In genomic region chr10:79874290-79874862, GRCm38 (mm10) we compare ENCODE assay signal across 7 mouse cellular contexts. TPM values are rescaled to one million over a fixed set of nuclear protein-coding genes. Genes with fewer than 3 reads are reported as not detected.
DNase-seq lines count a peak whose midpoint lies in the region; ATAC-seq and TF ChIP-seq lines count a peak whose summit lies in the region.

Gene Prtn3, plus strand, starts transcription at chr10:79874476.
Gene Plppr3, minus strand, starts transcription at chr10:79874634.

- 7% methylated on average over 27 of the region's 57 CpGs for WGBS in lung, postnatal 0 days
- WGBS in forebrain, embryonic 16.5 days = 0% methylated on average over 43 of the region's 57 CpGs
- under 1% methylated on average over 52 of the region's 57 CpGs for WGBS in limb, embryonic 15.5 days
- WGBS in neural tube, embryonic 14.5 days = 0% methylated on average over 26 of the region's 57 CpGs

- peak; percentile 44 for ATAC-seq in lung, postnatal 0 days
- peak; percentile 92 for ATAC-seq in forebrain, embryonic 16.5 days
- ATAC-seq in limb, embryonic 15.5 days (ENCODE audit: insufficient number of reproducible peaks, low FRiP score, low TSS enrichment, low read depth) = peak; percentile 75
- ATAC-seq in neural tube, embryonic 14.5 days (ENCODE audit: low read depth) = peak; percentile 93

- 0 out of 2 replicates have a peak, but pooled peaks cover 3% of the 10 kb centered on the region for H3K4me1 ChIP-seq in lung, postnatal 0 days (ENCODE audit: insufficient read depth, low read depth, low read length)
- peaks cover 30% of the 10 kb centered on the region for H3K4me1 ChIP-seq in forebrain, embryonic 16.5 days (replicated peaks; ENCODE audit: control insufficient read depth, insufficient read depth, low read length)
- H3K4me1 ChIP-seq in limb, embryonic 15.5 days = peaks cover 32% of the 10 kb centered on the region
- H3K4me1 ChIP-seq in neural tube, embryonic 14.5 days (ENCODE audit: control insufficient read depth, insufficient read depth, low read length) = peaks cover 24% of the 10 kb centered on the region

- DNase-seq in lung, postnatal 0 days (ENCODE audit: low spot score) = no peak
- no peak for DNase-seq in lung, postnatal 36 days
- DNase-seq in cerebellum, postnatal 14 days = peak; percentile 78 to 80
- no peak for DNase-seq in adrenal gland, postnatal 36 days

- peak within 1 kb of the TSS; percentile 99 for H3K4me2 ChIP-seq in lung, postnatal 0 days (replicated peaks; ENCODE audit: low read depth, low read length)
- peak within 1 kb of the TSS; percentile 78 for H3K4me2 ChIP-seq in forebrain, embryonic 16.5 days (ENCODE audit: low read length)
- H3K4me2 ChIP-seq in limb, embryonic 15.5 days = peak within 1 kb of the TSS; percentile 89
- H3K4me2 ChIP-seq in neural tube, embryonic 14.5 days (ENCODE audit: low read depth, low read length) = peak within 1 kb of the TSS; percentile 85

- H3K9me3 ChIP-seq in lung, postnatal 0 days (ENCODE audit: low read length) = no peaks in the 10 kb centered on the region
- no peaks in the 10 kb centered on the region for H3K9me3 ChIP-seq in forebrain, embryonic 16.5 days (ENCODE audit: control insufficient read depth, low read length)
- H3K9me3 ChIP-seq in limb, embryonic 15.5 days = no peaks in the 10 kb centered on the region
- H3K9me3 ChIP-seq in neural tube, embryonic 14.5 days (ENCODE audit: control insufficient read depth, low read length) = no peaks in the 10 kb centered on the region

- no peak for TF ChIP-seq EP300 in lung, postnatal 0 days (IDR thresholded peaks at IDR 0.05)

- peak within 1 kb of the TSS; percentile 49 for H3K4me3 ChIP-seq in lung, postnatal 0 days (ENCODE audit: low read depth, low read length)
- H3K4me3 ChIP-seq in forebrain, embryonic 16.5 days (replicated peaks; ENCODE audit: low read length) = peak within 1 kb of the TSS; percentile 85
- H3K4me3 ChIP-seq in limb, embryonic 15.5 days = peak within 1 kb of the TSS; percentile 71
- peak within 1 kb of the TSS; percentile 66 for H3K4me3 ChIP-seq in neural tube, embryonic 14.5 days (ENCODE audit: low read depth, low read length)

- H3K27me3 ChIP-seq in lung, postnatal 0 days (replicated peaks; ENCODE audit: insufficient read depth, low read length) = no peaks in the 10 kb centered on the region
- H3K27me3 ChIP-seq in forebrain, embryonic 16.5 days (replicated peaks; ENCODE audit: control insufficient read depth, insufficient read depth, low read length) = no peaks in the 10 kb centered on the region
- no peaks in the 10 kb centered on the region for H3K27me3 ChIP-seq in limb, embryonic 15.5 days
- H3K27me3 ChIP-seq in neural tube, embryonic 14.5 days (ENCODE audit: control insufficient read depth, insufficient read depth, low read length) = no peaks in the 10 kb centered on the region

- peak within 1 kb of the TSS; percentile 19; the same call in 1 of the 2 replicates for H3K9ac ChIP-seq in lung, postnatal 0 days (replicated peaks; ENCODE audit: low read depth)
- peak within 1 kb of the TSS; percentile 96 for H3K9ac ChIP-seq in forebrain, embryonic 16.5 days (replicated peaks; ENCODE audit: low read depth, low read length)
- H3K9ac ChIP-seq in limb, embryonic 15.5 days = peak within 1 kb of the TSS; percentile 78
- peak within 1 kb of the TSS; percentile 90 for H3K9ac ChIP-seq in neural tube, embryonic 14.5 days (replicated peaks; ENCODE audit: low read depth, low read length)

- no peaks in the 10 kb centered on the region for H3K36me3 ChIP-seq in lung, postnatal 0 days (ENCODE audit: insufficient read depth, low read length)
- 0 out of 2 replicates have a peak, but pooled peaks cover 4% of the 10 kb centered on the region for H3K36me3 ChIP-seq in forebrain, embryonic 16.5 days (ENCODE audit: control insufficient read depth, insufficient read depth)
- H3K36me3 ChIP-seq in limb, embryonic 15.5 days = 0 out of 2 replicates have a peak, but pooled peaks cover 2% of the 10 kb centered on the region
- H3K36me3 ChIP-seq in neural tube, embryonic 14.5 days (ENCODE audit: control insufficient read depth, insufficient read depth, low read length) = peaks cover 7% of the 10 kb centered on the region

- no peak for TF ChIP-seq CTCF in lung, postnatal 0 days (IDR thresholded peaks at IDR 0.05)

- H3K27ac ChIP-seq in lung, postnatal 0 days (ENCODE audit: low read length) = no peak within 1 kb of the TSS
- peak within 1 kb of the TSS; percentile 97 for H3K27ac ChIP-seq in forebrain, embryonic 16.5 days (ENCODE audit: low read length)
- H3K27ac ChIP-seq in limb, embryonic 15.5 days = peak within 1 kb of the TSS; percentile 80
- H3K27ac ChIP-seq in neural tube, embryonic 14.5 days (ENCODE audit: low read depth, low read length) = peak within 1 kb of the TSS; percentile 89

RNA-seq across cellular contexts. Expression of gene Prtn3, which starts in this region (rescaled TPM):
- 2.2 and 2.4 TPM in 2 replicates for polyA plus RNA-seq in lung, postnatal 0 days (2015; fragmentation: Nextera tagmentation; extraction: Ambion mirVana)
- polyA plus RNA-seq in forebrain, embryonic 16.5 days (2015; fragmentation: Nextera tagmentation; extraction: Ambion mirVana) = 12.4 and 15.3 TPM in 2 replicates
- polyA plus RNA-seq in limb, embryonic 15.5 days (2015; fragmentation: Nextera tagmentation; extraction: Ambion mirVana) = 3.7 and 5.1 TPM in 2 replicates
- polyA plus RNA-seq in neural tube, embryonic 14.5 days (2014; fragmentation: Nextera tagmentation; extraction: Ambion mirVana) = 11.1 and 12.4 TPM in 2 replicates
- under 1 TPM; 0.50 to 0.56 TPM for total RNA-seq in adrenal gland, postnatal 36 days (2021)

RNA-seq across cellular contexts. Expression of gene Plppr3, which starts in this region (rescaled TPM):
- polyA plus RNA-seq in lung, postnatal 0 days (2015; fragmentation: Nextera tagmentation; extraction: Ambion mirVana) = 3.9 and 4.8 TPM in 2 replicates
- polyA plus RNA-seq in forebrain, embryonic 16.5 days (2015; fragmentation: Nextera tagmentation; extraction: Ambion mirVana) = 415 and 495 TPM in 2 replicates
- 53.0 and 60.1 TPM in 2 replicates for polyA plus RNA-seq in limb, embryonic 15.5 days (2015; fragmentation: Nextera tagmentation; extraction: Ambion mirVana)
- polyA plus RNA-seq in neural tube, embryonic 14.5 days (2014; fragmentation: Nextera tagmentation; extraction: Ambion mirVana) = 299 and 327 TPM in 2 replicates
- under 1 TPM; 0.16 to 0.50 TPM for total RNA-seq in adrenal gland, postnatal 36 days (2021)

Comparison
In these comparisons a context has a peak if more than half of its experiments do, and no peak if none do; other contexts are left out.
1. DNase-seq: peak in cerebellum, postnatal 14 days (2 of 2); none in lung, postnatal 0 days (single experiment), lung, postnatal 36 days (single experiment) and adrenal gland, postnatal 36 days (0 of 2).
2. H3K9ac ChIP-seq: peak in every context shown above with its lines; median percentile 96 in forebrain, embryonic 16.5 days; 90 in neural tube, embryonic 14.5 days; 78 in limb, embryonic 15.5 days; 19 in lung, postnatal 0 days.
3. Peak in every context shown above with its lines, with median percentiles within 50 percentile points of each other: ATAC-seq, H3K4me2 ChIP-seq and H3K4me3 ChIP-seq.